ENCODE assay signal across 8 mouse cellular contexts in genomic region chr5:90964316-90964715, GRCm38 (mm10). TPM values are rescaled to one million over a fixed set of nuclear protein-coding genes. Genes with fewer than 3 reads are reported as not detected.
DNase-seq lines count a peak whose midpoint lies in the region; ATAC-seq and TF ChIP-seq lines count a peak whose summit lies in the region.

No protein-coding gene starts in this region.

- no peak overlapping the region for H3K4me3 ChIP-seq in cerebellum, adult 2 months (replicated peaks; ENCODE audit: insufficient read depth, low read depth, low read length)
- no peak overlapping the region for H3K4me3 ChIP-seq in midbrain, embryonic 14.5 days (replicated peaks; ENCODE audit: low read depth, low read length)
- H3K4me3 ChIP-seq in midbrain, embryonic 16.5 days (ENCODE audit: low read depth, low read length): no peak overlapping the region
- H3K4me3 ChIP-seq in embryonic facial prominence, embryonic 10.5 days: no peak overlapping the region
- H3K4me3 ChIP-seq in midbrain, embryonic 10.5 days: no peak overlapping the region

- no peak overlapping the region for H3K4me2 ChIP-seq in midbrain, embryonic 14.5 days (ENCODE audit: low read length)
- H3K4me2 ChIP-seq in midbrain, embryonic 16.5 days (ENCODE audit: low read length): no peak overlapping the region

- H3K36me3 ChIP-seq in midbrain, embryonic 14.5 days (ENCODE audit: control insufficient read depth, insufficient read depth, low read length): peaks cover 19% of the 10 kb centered on the region; the same call in 1 of the 2 replicates
- H3K36me3 ChIP-seq in midbrain, embryonic 16.5 days (ENCODE audit: control insufficient read depth, insufficient read depth, low read length): no peaks in the 10 kb centered on the region; the same call in 1 of the 2 replicates
- H3K36me3 ChIP-seq in embryonic facial prominence, embryonic 10.5 days (replicated peaks): peaks cover 23% of the 10 kb centered on the region
- H3K36me3 ChIP-seq in midbrain, embryonic 10.5 days: peaks cover 32% of the 10 kb centered on the region

- H3K27me3 ChIP-seq in cerebellum, adult 2 months (ENCODE audit: control insufficient read depth, insufficient read depth, low read length): no peaks in the 10 kb centered on the region
- no peaks in the 10 kb centered on the region for H3K27me3 ChIP-seq in midbrain, embryonic 14.5 days (ENCODE audit: control insufficient read depth, insufficient read depth, low read length)
- no peaks in the 10 kb centered on the region for H3K27me3 ChIP-seq in midbrain, embryonic 16.5 days (ENCODE audit: control insufficient read depth, insufficient read depth, low read depth, low read length)
- no peaks in the 10 kb centered on the region for H3K27me3 ChIP-seq in embryonic facial prominence, embryonic 10.5 days (replicated peaks; ENCODE audit: low read depth, poor library complexity, severe bottlenecking)
- no peaks in the 10 kb centered on the region for H3K27me3 ChIP-seq in midbrain, embryonic 10.5 days (ENCODE audit: low read depth, poor library complexity, severe bottlenecking)

- peak in 1 of 2 experiments; percentile 6 for DNase-seq in cerebellum, adult 2 months
- no peak for DNase-seq in cerebellum, adult 11 months
- DNase-seq in midbrain, embryonic 14.5 days: peak; percentile 2
- peak; percentile 32 for DNase-seq in embryonic facial prominence, embryonic 10.5 days (ENCODE audit: low spot score)
- DNase-seq in yolk sac, embryonic 10.5 days (ENCODE audit: low spot score): no peak
- no peak for DNase-seq in midbrain, embryonic 10.5 days (ENCODE audit: low spot score)

- no peaks in the 10 kb centered on the region for H3K4me1 ChIP-seq in cerebellum, adult 2 months (ENCODE audit: control insufficient read depth, insufficient read depth, low read length)
- no peaks in the 10 kb centered on the region for H3K4me1 ChIP-seq in midbrain, embryonic 14.5 days (ENCODE audit: control insufficient read depth, insufficient read depth, low read length)
- H3K4me1 ChIP-seq in midbrain, embryonic 16.5 days (ENCODE audit: control insufficient read depth, insufficient read depth, low read length): no peaks in the 10 kb centered on the region
- H3K4me1 ChIP-seq in embryonic facial prominence, embryonic 10.5 days: no peaks in the 10 kb centered on the region
- H3K4me1 ChIP-seq in midbrain, embryonic 10.5 days: no peaks in the 10 kb centered on the region

- TF ChIP-seq POLR2A in cerebellum, adult 2 months (IDR thresholded peaks at IDR 0.05; ENCODE audit: borderline replicate concordance, insufficient read depth, low read length): no peak

- WGBS in cerebellum, adult 2 months: 79% methylated on average over 4 of the region's 4 CpGs
- 66% methylated on average over 4 of the region's 4 CpGs for WGBS in midbrain, embryonic 14.5 days
- WGBS in midbrain, embryonic 16.5 days: 67% methylated on average over 4 of the region's 4 CpGs
- WGBS in embryonic facial prominence, embryonic 10.5 days: 66% methylated on average over 4 of the region's 4 CpGs
- WGBS in midbrain, embryonic 10.5 days: 71% methylated on average over 4 of the region's 4 CpGs

- H3K9me3 ChIP-seq in midbrain, embryonic 14.5 days (ENCODE audit: control insufficient read depth, low read length): no peaks in the 10 kb centered on the region
- H3K9me3 ChIP-seq in midbrain, embryonic 16.5 days (replicated peaks; ENCODE audit: control insufficient read depth, low read length, poor library complexity, severe bottlenecking): no peaks in the 10 kb centered on the region
- no peaks in the 10 kb centered on the region for H3K9me3 ChIP-seq in embryonic facial prominence, embryonic 10.5 days
- no peaks in the 10 kb centered on the region for H3K9me3 ChIP-seq in midbrain, embryonic 10.5 days (replicated peaks)

- ATAC-seq in midbrain, embryonic 14.5 days (ENCODE audit: low FRiP score, low TSS enrichment): no peak
- ATAC-seq in midbrain, embryonic 16.5 days: no peak
- peak; percentile 93 for ATAC-seq in megakaryocyte progenitor cell, adult 5-6 weeks (replicated peaks; ENCODE audit: poor library complexity)

- peak; percentile 49; the same call in 1 of the 2 replicates for TF ChIP-seq CTCF in cerebellum, adult 2 months (IDR thresholded peaks at IDR 0.05; ENCODE audit: borderline replicate concordance, insufficient read depth, low read depth, low read length)

- no peak overlapping the region for H3K9ac ChIP-seq in midbrain, embryonic 14.5 days (replicated peaks; ENCODE audit: low read length)
- no peak overlapping the region for H3K9ac ChIP-seq in midbrain, embryonic 16.5 days (ENCODE audit: low read depth, low read length)

- no peak overlapping the region for H3K27ac ChIP-seq in cerebellum, adult 2 months (ENCODE audit: insufficient read depth, low read length)
- H3K27ac ChIP-seq in midbrain, embryonic 14.5 days (replicated peaks; ENCODE audit: low read depth, low read length): no peak overlapping the region
- H3K27ac ChIP-seq in midbrain, embryonic 16.5 days (ENCODE audit: low read length): no peak overlapping the region
- no peak overlapping the region for H3K27ac ChIP-seq in embryonic facial prominence, embryonic 10.5 days (replicated peaks)
- H3K27ac ChIP-seq in midbrain, embryonic 10.5 days (replicated peaks): no peak overlapping the region

RNA-seq across cellular contexts. Expression of gene Mthfd2l, which starts 33.4 kb away (rescaled TPM):
- polyA plus RNA-seq in cerebellum, adult 2 months (2012; rRNA removed): 16.7 and 18.0 TPM in 2 replicates
- 83.8 and 94.4 TPM in 2 replicates for polyA plus RNA-seq in midbrain, embryonic 14.5 days (2014; fragmentation: Nextera tagmentation; extraction: Ambion mirVana)
- polyA plus RNA-seq in midbrain, embryonic 16.5 days (2015; fragmentation: Nextera tagmentation; extraction: Ambion mirVana): 59.8 and 62.4 TPM in 2 replicates
- polyA plus RNA-seq in embryonic facial prominence, embryonic 10.5 days (2016; fragmentation: Nextera tagmentation; extraction: Ambion mirVana): 53.2 and 58.7 TPM in 2 replicates
- total RNA-seq in megakaryocyte progenitor cell, adult 5-6 weeks (2015): 12.6 and 14.6 TPM in 2 replicates
- 5.8 and 10.6 TPM in 2 replicates for total RNA-seq in megakaryocyte progenitor cell, adult 5-6 weeks (2017)
- polyA plus RNA-seq in midbrain, embryonic 10.5 days (2016; fragmentation: Nextera tagmentation; extraction: Ambion mirVana): 68.4 and 73.0 TPM in 2 replicates

Comparison
In these comparisons a context has a peak if more than half of its experiments do, and no peak if none do; other contexts are left out.
1. DNase-seq: peak in midbrain, embryonic 14.5 days (single experiment) and embryonic facial prominence, embryonic 10.5 days (single experiment); none in cerebellum, adult 11 months (single experiment), yolk sac, embryonic 10.5 days (single experiment) and midbrain, embryonic 10.5 days (single experiment).